Mouse (Mus musculus) lung, embryonic 14.5 days (tissue): Measurements from ENCODE around the gene Galk1. TPM values are rescaled to one million over a fixed set of nuclear protein-coding genes. Genes with fewer than 3 reads are reported as not detected.

Experiments
- ATAC-seq: fragments of 200-750 bp; cut with Nextera tagmentation; 2 replicates; pipeline ENCODE4 v1.8.0; 2017; ENCODE audit warnings: mild to moderate bottlenecking, moderate TSS enrichment, moderate library complexity; ENCODE audit not compliant: insufficient read depth
- DNase-seq: peaks from one replicate; pipeline ENCODE4 v3.0.0-alpha.2; 2015
- H3K27ac ChIP-seq: fragments of 300-500 bp; sonication (generic); 2 replicates; pipeline ENCODE4 v1.5.1; 2014; ENCODE audit warnings: low read depth, mild to moderate bottlenecking, moderate library complexity
- H3K27me3 ChIP-seq: fragments of 300-500 bp; sonication (generic); 2 replicates; pipeline ENCODE4 v1.6.1; 2014; ENCODE audit warnings: low read length, control low read depth; ENCODE audit not compliant: insufficient read depth
- H3K36me3 ChIP-seq: fragments of 300-500 bp; sonication (generic); 2 replicates; pipeline ENCODE4 v1.6.1; 2014; ENCODE audit warnings: control low read depth; ENCODE audit not compliant: insufficient read depth
- H3K4me1 ChIP-seq: fragments of 300-500 bp; sonication (generic); 2 replicates; pipeline ENCODE4 v1.6.1; 2014; ENCODE audit warnings: antibody characterized with exemption, control low read depth; ENCODE audit not compliant: insufficient read depth
- H3K4me2 ChIP-seq: fragments of 300-500 bp; sonication (generic); 2 replicates; pipeline ENCODE4 v1.6.1; 2014; ENCODE audit warnings: mild to moderate bottlenecking
- H3K4me3 ChIP-seq: fragments of 300-500 bp; sonication (generic); 2 replicates; pipeline ENCODE4 v1.5.1; 2014; ENCODE audit warnings: low read depth, low read length
- H3K9ac ChIP-seq: fragments of 300-500 bp; sonication (generic); 2 replicates; pipeline ENCODE4 v1.6.1; 2014
- H3K9me3 ChIP-seq: fragments of 300-500 bp; sonication (generic); 2 replicates; pipeline ENCODE4 v1.6.1; 2016; ENCODE audit warnings: low read depth, low read length, control low read depth
- CTCF ChIP-seq: IDR thresholded peaks from 2 replicates; pipeline ENCODE4 v1.5.1; 2016; ENCODE audit warnings: antibody characterized with exemption, low read depth
- WGBS: fragments of 180-500 bp; shearing (Covaris S2); extraction: QIAGEN DNeasy Blood & Tissue Kit; methylation state at CpG from one replicate; pipeline ENCODE4 v1.1.7; 2014; 5-methylcytosine and 5-hydroxymethylcytosine counted together
- polyA plus RNA-seq: library from polyadenylated mRNA; unstranded; fragments of >200 nt; fragmentation: Nextera tagmentation; extraction: Ambion mirVana; gene quantifications from 2 replicates; pipeline ENCODE4 v1.2.1, GENCODE M21; 2014

Galk1 gene
- polyA plus RNA-seq, result 191 and 208 TPM in 2 replicates

GRCm38 (mm10) chr11:116012262-116012947 lies at the start of gene Galk1:
Gene Galk1, minus strand, starts transcription at chr11:116012719.
- WGBS, result under 1% methylated on average over 55 of the region's 55 CpGs

GRCm38 (mm10) chr11:116061641-116062415 lies 49.3 kb upstream of the Galk1 start:
- ATAC-seq (no peak), DNase-seq (no peak)
- H3K9ac ChIP-seq, result no peak overlapping the region
- TF ChIP-seq CTCF, result no peak
- H3K4me1 ChIP-seq, result no peaks in the 10 kb centered on the region
- H3K27me3 ChIP-seq, result no peaks in the 10 kb centered on the region
- H3K27ac ChIP-seq, result no peak overlapping the region
- H3K4me3 ChIP-seq, result no peak overlapping the region
- no peaks in the 10 kb centered on the region for H3K9me3 ChIP-seq
- H3K36me3 ChIP-seq, result peaks cover 64% of the 10 kb centered on the region
- H3K4me2 ChIP-seq, result no peak overlapping the region
- WGBS, result 76% methylated on average over 13 of the region's 13 CpGs

More at GRCm38 (mm10) chr11:116012262-116012947, at the start of gene Galk1:
- Histone ChIP-seq H3K36me3 (peaks cover 36% of the 10 kb centered on the region), H3K27me3 (no peaks in the 10 kb centered on the region), H3K4me1 (peaks cover 10% of the 10 kb centered on the region), H3K4me3 (peak within 1 kb of the TSS; percentile 68), H3K4me2 (peak within 1 kb of the TSS; percentile 77), H3K27ac (peak within 1 kb of the TSS; percentile 98), H3K9me3 (no peaks in the 10 kb centered on the region), H3K9ac (peak within 1 kb of the TSS; percentile 90)
- DNase-seq (peak; percentile 98), ATAC-seq (peak; percentile 92)
- no peak for TF ChIP-seq CTCF

- H3K36me3 ChIP-seq, result peaks cover 76% of the 10 kb centered on the region
- no peak overlapping the region for H3K4me3 ChIP-seq
- no peaks in the 10 kb centered on the region for H3K4me1 ChIP-seq
- no peaks in the 10 kb centered on the region for H3K27me3 ChIP-seq
- no peak overlapping the region for H3K9ac ChIP-seq
- no peak overlapping the region for H3K4me2 ChIP-seq
- WGBS, result 72% methylated on average over 9 of the region's 9 CpGs
- no peak overlapping the region for H3K27ac ChIP-seq
- DNase-seq (no peak), ATAC-seq (no peak)
- no peak for TF ChIP-seq CTCF
- H3K9me3 ChIP-seq, result no peaks in the 10 kb centered on the region
Measured at GRCm38 (mm10) chr11:116060596-116060995, 48.1 kb upstream of the Galk1 start.

DNA sequence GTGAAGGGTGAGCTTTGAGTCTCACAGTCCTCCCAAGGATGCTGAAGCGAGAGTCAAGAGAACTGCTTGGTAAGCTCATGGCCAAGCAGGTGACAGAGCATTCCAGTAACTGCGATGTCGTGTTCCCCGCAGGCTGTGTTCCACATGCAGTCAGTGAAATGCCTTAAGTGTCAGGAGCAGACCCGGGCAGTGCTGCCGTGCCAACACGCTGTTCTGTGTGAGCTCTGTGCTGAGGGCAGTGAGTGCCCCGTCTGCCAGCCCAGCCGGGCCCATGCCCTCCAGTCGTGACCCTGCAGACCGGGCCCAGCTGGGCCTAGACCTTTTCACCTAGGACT lies 47.1 kb upstream of the Galk1 start:
- no peak overlapping the region for H3K4me3 ChIP-seq
- no peak overlapping the region for H3K9ac ChIP-seq
- H3K4me1 ChIP-seq, result no peaks in the 10 kb centered on the region
- no peaks in the 10 kb centered on the region for H3K27me3 ChIP-seq
- ATAC-seq (no peak), DNase-seq (no peak)
- TF ChIP-seq CTCF, result no peak
- H3K9me3 ChIP-seq, result no peaks in the 10 kb centered on the region
- no peak overlapping the region for H3K4me2 ChIP-seq
- no peak overlapping the region for H3K27ac ChIP-seq
- H3K36me3 ChIP-seq, result peaks cover 85% of the 10 kb centered on the region
- 91% methylated on average over 11 of the region's 11 CpGs for WGBS

GRCm38 (mm10) chr11:116058868-116059690 lies 46.6 kb upstream of the Galk1 start:
- no peak overlapping the region for H3K9ac ChIP-seq
- DNase-seq (no peak), ATAC-seq (no peak)
- peaks cover 91% of the 10 kb centered on the region for H3K36me3 ChIP-seq
- no peak overlapping the region for H3K27ac ChIP-seq
- no peaks in the 10 kb centered on the region for H3K27me3 ChIP-seq
- no peaks in the 10 kb centered on the region for H3K4me1 ChIP-seq
- no peak for TF ChIP-seq CTCF
- no peaks in the 10 kb centered on the region for H3K9me3 ChIP-seq
- H3K4me3 ChIP-seq, result no peak overlapping the region
- WGBS, result 90% methylated on average over 17 of the region's 17 CpGs
- no peak overlapping the region for H3K4me2 ChIP-seq

DNA sequence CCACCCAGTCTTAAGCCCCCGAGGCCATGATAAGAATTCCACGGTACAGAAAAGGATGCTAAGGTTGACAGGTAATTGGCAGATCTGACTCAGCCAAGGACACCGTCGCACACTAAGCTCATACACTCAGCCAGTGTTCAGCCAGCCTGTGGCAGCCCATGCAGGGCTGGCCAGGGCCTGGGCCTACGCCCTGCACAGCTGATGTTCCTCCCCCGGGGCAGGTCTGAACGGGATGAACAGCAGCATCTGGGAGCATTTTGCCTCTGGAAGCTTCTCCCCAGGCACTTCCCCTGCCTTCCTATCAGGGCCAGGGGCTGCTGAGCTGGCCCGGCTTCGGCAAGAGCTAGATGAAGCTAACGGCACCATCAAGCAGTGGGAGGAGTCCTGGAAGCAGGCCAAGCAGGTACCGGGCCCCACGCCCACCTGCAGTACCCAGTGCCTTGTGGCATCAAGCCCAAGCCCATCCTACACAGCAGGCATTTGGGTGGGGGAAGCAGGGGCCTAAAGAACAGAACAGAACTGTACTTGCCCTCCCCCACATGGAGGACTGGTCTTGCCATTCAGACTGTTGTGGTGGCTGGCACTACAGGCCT lies 45.6 kb upstream of the Galk1 start:
- Histone ChIP-seq H3K9me3 (no peaks in the 10 kb centered on the region), H3K4me1 (no peaks in the 10 kb centered on the region), H3K36me3 (peaks cover 100% of the 10 kb centered on the region), H3K27me3 (no peaks in the 10 kb centered on the region), H3K4me2 (no peak overlapping the region), H3K27ac (no peak overlapping the region), H3K9ac (no peak overlapping the region), H3K4me3 (no peak overlapping the region)
- 70% methylated on average over 12 of the region's 12 CpGs for WGBS
- no peak for TF ChIP-seq CTCF
- DNase-seq (peak; percentile 27), ATAC-seq (no peak)
